Mouse (Mus musculus): ENCODE results near the gene Actr3b.
"Not testable (repeated sequence)": the region's sequence is repeated elsewhere in the genome, so short reads cannot be mapped to it uniquely, and the experiment has no call there.

The Actr3b gene

GRCm38 (mm10) chr5:25759460-25760409 lies at the start of gene Actr3b:
Gene Actr3b, plus strand, starts transcription at chr5:25759997.
- CTCF ChIA-PET: interaction anchor here in 3 of 4 experiments (0.6 to 1.2 kb wide), 5 partner anchors 89 to 750 kb away, joined by 3 to 11 read pairs (median 3); no protein-coding TSS in a partner anchor
- POLR2A ChIA-PET: interaction anchor here (0.6 to 2.8 kb wide), 38 partner anchors 8 to 1033 kb away, joined by 3 to 15 read pairs (median 4); partner anchors contain the start of genes Rheb (in 1 of the 4) and Xrcc2 (in 1 of the 4)

GRCm38 (mm10) chr5:25713001-25713706 lies 46.6 kb upstream of the Actr3b start:
- POLR2A ChIA-PET: interaction anchor here in 2 of 4 experiments (1.0 to 1.8 kb wide), 2 partner anchors 9 to 95 kb away, joined by 3 to 6 read pairs; no protein-coding TSS in a partner anchor

GRCm38 (mm10) chr5:25719390-25719789 lies 40.4 kb upstream of the Actr3b start:
- ChIA-PET CTCF (no interaction called here), POLR2A (interaction anchor here in 1 of 4 experiments (1.1 to 3.0 kb wide), 2 partner anchors 14 to 32 kb away, joined by 3 to 13 read pairs; partner anchors contain the start of gene Xrcc2)

More at GRCm38 (mm10) chr5:25713001-25713706, 46.6 kb upstream of the Actr3b start:
- CTCF ChIA-PET: not testable (repeated sequence)

GRCm38 (mm10) chr5:25723016-25723415 lies 36.8 kb upstream of the Actr3b start:
- CTCF ChIA-PET: no interaction called here
- POLR2A ChIA-PET: interaction anchor here in 1 of 4 experiments (3.4 kb wide), 1 partner anchor 18 kb away, joined by 11 read pairs; the partner anchor contains the start of gene Xrcc2

- CTCF ChIA-PET: interaction anchor here in 1 of 4 experiments (0.5 to 0.8 kb wide), 2 partner anchors 115 to 288 kb away, joined by 3 to 5 read pairs; no protein-coding TSS in a partner anchor
- POLR2A ChIA-PET: interaction anchor here in 2 of 4 experiments (0.8 to 3.4 kb wide), 3 partner anchors 18 to 54 kb away, joined by 3 to 11 read pairs (median 4); partner anchors contain the start of gene Xrcc2 (in 2 of the 2)
These were observed 35.6 kb upstream of the Actr3b start for GRCm38 (mm10) chr5:25724134-25724675.

GRCm38 (mm10) chr5:25734318-25734717 lies 25.5 kb upstream of the Actr3b start:
- POLR2A ChIA-PET: interaction anchor here in 3 of 4 experiments (0.5 to 1.5 kb wide), 8 partner anchors 17 to 939 kb away, joined by 3 to 6 read pairs (median 3); partner anchors contain the start of gene Xrcc2 (in 1 of the 3)

GRCm38 (mm10) chr5:25735861-25736260 lies 23.9 kb upstream of the Actr3b start:
- ChIA-PET CTCF (no interaction called here), POLR2A (no interaction called here)

More at GRCm38 (mm10) chr5:25734318-25734717, 25.5 kb upstream of the Actr3b start:
- CTCF ChIA-PET: interaction anchor here (0.6 to 1.8 kb wide), 27 partner anchors 29 to 758 kb away, joined by 3 to 12 read pairs (median 4); partner anchors contain the start of gene Xrcc2 (in 1 of the 4)

- CTCF ChIA-PET: interaction anchor here in 3 of 4 experiments (0.6 to 1.0 kb wide), 3 partner anchors 302 to 411 kb away, joined by 3 to 4 read pairs (median 3); no protein-coding TSS in a partner anchor
- POLR2A ChIA-PET: interaction anchor here in 1 of 4 experiments (0.7 kb wide), 1 partner anchor 241 kb away, joined by 4 read pairs; no protein-coding TSS in a partner anchor
These were observed 21.3 kb upstream of the Actr3b start for GRCm38 (mm10) chr5:25738448-25738847.

GRCm38 (mm10) chr5:25738902-25739301 lies 20.9 kb upstream of the Actr3b start:
- POLR2A ChIA-PET: interaction anchor here in 1 of 4 experiments (0.7 kb wide), 1 partner anchor 241 kb away, joined by 4 read pairs; no protein-coding TSS in a partner anchor
- CTCF ChIA-PET: interaction anchor here in 2 of 4 experiments (0.6 kb wide), 2 partner anchors 302 to 411 kb away, joined by 3 to 4 read pairs; no protein-coding TSS in a partner anchor

GRCm38 (mm10) chr5:25747904-25748303 lies 11.9 kb upstream of the Actr3b start:
- ChIA-PET CTCF (no interaction called here), POLR2A (no interaction called here)

- CTCF ChIA-PET: no interaction called here
- POLR2A ChIA-PET: no interaction called here
These were observed 11.2 kb upstream of the Actr3b start for GRCm38 (mm10) chr5:25748613-25749012.

GRCm38 (mm10) chr5:25751552-25751951 lies 8.2 kb upstream of the Actr3b start:
- POLR2A ChIA-PET: interaction anchor here in 2 of 4 experiments (0.6 to 1.8 kb wide), 3 partner anchors 8 to 13 kb away, joined by 4 to 9 read pairs (median 5); partner anchors contain the start of gene Actr3b (in 1 of the 2)
- CTCF ChIA-PET: no interaction called here

GRCm38 (mm10) chr5:25752862-25753261 lies 6.9 kb upstream of the Actr3b start:
- ChIA-PET POLR2A (interaction anchor here in 2 of 4 experiments (0.6 to 1.8 kb wide), 2 partner anchors 9 to 164 kb away, joined by 3 to 5 read pairs; no protein-coding TSS in a partner anchor), CTCF (no interaction called here)

GRCm38 (mm10) chr5:25753556-25754235 lies 6.1 kb upstream of the Actr3b start:
- ChIA-PET CTCF (no interaction called here), POLR2A (interaction anchor here in 2 of 4 experiments (0.6 to 1.8 kb wide), 2 partner anchors 8 to 163 kb away, joined by 3 to 5 read pairs; no protein-coding TSS in a partner anchor)

GRCm38 (mm10) chr5:25754236-25754766 lies 5.5 kb upstream of the Actr3b start:
- ChIA-PET CTCF (no interaction called here), POLR2A (no interaction called here)

GRCm38 (mm10) chr5:25760410-25760832 lies 624 bp downstream of the Actr3b start:
- ChIA-PET POLR2A (interaction anchor here in 3 of 4 experiments (0.6 to 2.8 kb wide), 33 partner anchors 8 to 918 kb away, joined by 3 to 15 read pairs (median 4); partner anchors contain the start of genes Rheb (in 1 of the 3) and Xrcc2 (in 1 of the 3)), CTCF (interaction anchor here in 3 of 4 experiments (0.7 to 1.2 kb wide), 4 partner anchors 88 to 1346 kb away, joined by 3 read pairs; no protein-coding TSS in a partner anchor)

GRCm38 (mm10) chr5:25760871-25761270 lies 1.1 kb downstream of the Actr3b start:
- CTCF ChIA-PET: interaction anchor here in 2 of 4 experiments (0.5 to 1.2 kb wide), 3 partner anchors 88 to 1346 kb away, joined by 3 read pairs; no protein-coding TSS in a partner anchor
- POLR2A ChIA-PET: interaction anchor here in 3 of 4 experiments (0.7 to 2.8 kb wide), 18 partner anchors 7 to 1075 kb away, joined by 3 to 15 read pairs (median 4); partner anchors contain the start of genes Nub1 (in 1 of the 3) and Xrcc2 (in 1 of the 3)

Data from embryonic stem cell, embryonic (primary cell).